Mouse (Mus musculus): ENCODE results near the gene Popdc2. TPM values are rescaled to one million over a fixed set of nuclear protein-coding genes. Genes with fewer than 3 reads are reported as not detected.

The Popdc2 gene
- polyA plus RNA-seq, 1 experiment: 6.5 TPM

GRCm38 (mm10) chr16:38369992-38370484 is 8.0 kb downstream of the Popdc2 start:
- no peak for TF ChIP-seq POLR2A (IDR thresholded peaks at IDR 0.05; ENCODE audit: low read depth, low read length)
- TF ChIP-seq CTCF (IDR thresholded peaks at IDR 0.05; ENCODE audit: extremely low read depth, insufficient read length, insufficient replicate concordance, low read depth, low read length): no peak
- no peak overlapping the region for H3K27ac ChIP-seq (ENCODE audit: insufficient read depth, low read depth, low read length)
- no peaks in the 10 kb centered on the region for H3K27me3 ChIP-seq (ENCODE audit: control insufficient read depth, insufficient read depth, low read length)
- H3K4me1 ChIP-seq (ENCODE audit: control insufficient read depth, insufficient read depth, insufficient read length, low read length): no peaks in the 10 kb centered on the region; the same call in 1 of the 2 replicates
- no peak overlapping the region for H3K4me3 ChIP-seq (ENCODE audit: low read depth, low read length)
- 86% methylated on average over 4 of the region's 4 CpGs for WGBS
- no peaks in the 10 kb centered on the region for H3K36me3 ChIP-seq (ENCODE audit: control insufficient read depth, insufficient read depth, low read length)

GRCm38 (mm10) chr16:38370633-38371374 is 8.8 kb downstream of the Popdc2 start:
- no peak for TF ChIP-seq CTCF (IDR thresholded peaks at IDR 0.05; ENCODE audit: extremely low read depth, insufficient read length, insufficient replicate concordance, low read depth, low read length)
- TF ChIP-seq POLR2A (IDR thresholded peaks at IDR 0.05; ENCODE audit: low read depth, low read length): no peak
- 81% methylated on average over 8 of the region's 8 CpGs for whole genome bisulfite sequencing
- Histone ChIP-seq H3K4me3 (ENCODE audit: low read depth, low read length) (no peak overlapping the region), H3K36me3 (ENCODE audit: control insufficient read depth, insufficient read depth, low read length) (no peaks in the 10 kb centered on the region), H3K27ac (ENCODE audit: insufficient read depth, low read depth, low read length) (no peak overlapping the region), H3K4me1 (ENCODE audit: control insufficient read depth, insufficient read depth, insufficient read length, low read length) (no peaks in the 10 kb centered on the region; the same call in 1 of the 2 replicates), H3K27me3 (ENCODE audit: control insufficient read depth, insufficient read depth, low read length) (no peaks in the 10 kb centered on the region)

- TF ChIP-seq CTCF (IDR thresholded peaks at IDR 0.05; ENCODE audit: extremely low read depth, insufficient read length, insufficient replicate concordance, low read depth, low read length) (no peak), POLR2A (IDR thresholded peaks at IDR 0.05; ENCODE audit: low read depth, low read length) (no peak)
- H3K27ac ChIP-seq (ENCODE audit: insufficient read depth, low read depth, low read length): no peak overlapping the region
- peaks cover 3% of the 10 kb centered on the region; the same call in 1 of the 2 replicates for H3K4me1 ChIP-seq (ENCODE audit: control insufficient read depth, insufficient read depth, insufficient read length, low read length)
- no peaks in the 10 kb centered on the region for H3K27me3 ChIP-seq (ENCODE audit: control insufficient read depth, insufficient read depth, low read length)
- no peak overlapping the region for H3K4me3 ChIP-seq (ENCODE audit: low read depth, low read length)
- no peaks in the 10 kb centered on the region for H3K36me3 ChIP-seq (ENCODE audit: control insufficient read depth, insufficient read depth, low read length)
- WGBS: 89% methylated on average over 15 of the region's 15 CpGs
Measured at GRCm38 (mm10) chr16:38371705-38372296, 9.8 kb downstream of the Popdc2 start.

GRCm38 (mm10) chr16:38372876-38373275 is 10.9 kb downstream of the Popdc2 start:
- H3K27ac ChIP-seq (ENCODE audit: insufficient read depth, low read depth, low read length): no peak overlapping the region
- no peaks in the 10 kb centered on the region for H3K36me3 ChIP-seq (ENCODE audit: control insufficient read depth, insufficient read depth, low read length)
- no peaks in the 10 kb centered on the region for H3K27me3 ChIP-seq (ENCODE audit: control insufficient read depth, insufficient read depth, low read length)
- H3K4me1 ChIP-seq (ENCODE audit: control insufficient read depth, insufficient read depth, insufficient read length, low read length): peaks cover 3% of the 10 kb centered on the region; the same call in 1 of the 2 replicates
- WGBS: 87% methylated on average over 4 of the region's 4 CpGs
- H3K4me3 ChIP-seq (ENCODE audit: low read depth, low read length): no peak overlapping the region
- TF ChIP-seq CTCF (IDR thresholded peaks at IDR 0.05; ENCODE audit: extremely low read depth, insufficient read length, insufficient replicate concordance, low read depth, low read length) (no peak), POLR2A (IDR thresholded peaks at IDR 0.05; ENCODE audit: low read depth, low read length) (no peak)

- WGBS: 80% methylated on average over 10 of the region's 10 CpGs
- H3K4me3 ChIP-seq (ENCODE audit: low read depth, low read length): no peak overlapping the region
- no peaks in the 10 kb centered on the region for H3K36me3 ChIP-seq (ENCODE audit: control insufficient read depth, insufficient read depth, low read length)
- H3K27me3 ChIP-seq (ENCODE audit: control insufficient read depth, insufficient read depth, low read length): no peaks in the 10 kb centered on the region
- peaks cover 3% of the 10 kb centered on the region; the same call in 1 of the 2 replicates for H3K4me1 ChIP-seq (ENCODE audit: control insufficient read depth, insufficient read depth, insufficient read length, low read length)
- no peak for TF ChIP-seq POLR2A (IDR thresholded peaks at IDR 0.05; ENCODE audit: low read depth, low read length)
- no peak for TF ChIP-seq CTCF (IDR thresholded peaks at IDR 0.05; ENCODE audit: extremely low read depth, insufficient read length, insufficient replicate concordance, low read depth, low read length)
- H3K27ac ChIP-seq (ENCODE audit: insufficient read depth, low read depth, low read length): no peak overlapping the region
Measured at GRCm38 (mm10) chr16:38373439-38373838, 11.4 kb downstream of the Popdc2 start.

GRCm38 (mm10) chr16:38373941-38374340 is 11.9 kb downstream of the Popdc2 start:
- TF ChIP-seq CTCF (IDR thresholded peaks at IDR 0.05; ENCODE audit: extremely low read depth, insufficient read length, insufficient replicate concordance, low read depth, low read length): no peak
- TF ChIP-seq POLR2A (IDR thresholded peaks at IDR 0.05; ENCODE audit: low read depth, low read length): no peak
- 86% methylated on average over 16 of the region's 16 CpGs for WGBS
- no peaks in the 10 kb centered on the region for H3K36me3 ChIP-seq (ENCODE audit: control insufficient read depth, insufficient read depth, low read length)

More at GRCm38 (mm10) chr16:38373941-38374340, 11.9 kb downstream of the Popdc2 start:
- Histone ChIP-seq H3K4me1 (ENCODE audit: control insufficient read depth, insufficient read depth, insufficient read length, low read length) (peaks cover 7% of the 10 kb centered on the region; the same call in 1 of the 2 replicates), H3K4me3 (ENCODE audit: low read depth, low read length) (no peak overlapping the region), H3K27me3 (ENCODE audit: control insufficient read depth, insufficient read depth, low read length) (no peaks in the 10 kb centered on the region), H3K27ac (ENCODE audit: insufficient read depth, low read depth, low read length) (no peak overlapping the region)
